Mouse (Mus musculus) liver, postnatal 0 days (tissue): ENCODE results near the gene 0610030E20Rik. TPM values are rescaled to one million over a fixed set of nuclear protein-coding genes. Genes with fewer than 3 reads are reported as not detected.

ENCODE experiments used
- ATAC-seq: fragments of 200-750 bp; cut with Nextera tagmentation; 2 replicates; pipeline ENCODE4 v1.8.0; 2017; ENCODE audit warnings: mild to moderate bottlenecking, moderate library complexity
- DNase-seq: peaks from one replicate; pipeline ENCODE4 v3.0.0-alpha.2; 2016
- H3K27ac ChIP-seq: fragments of 300-500 bp; sonication (generic); 2 replicates; pipeline ENCODE4 v1.5.1; 2014; ENCODE audit warnings: antibody characterized with exemption, moderate library complexity, mild to moderate bottlenecking, low read depth
- H3K27me3 ChIP-seq: fragments of 300-500 bp; sonication (generic); 2 replicates; pipeline ENCODE4 v1.6.1; 2014; ENCODE audit warnings: low read length, control low read depth, mixed read lengths; ENCODE audit not compliant: insufficient read depth
- H3K36me3 ChIP-seq: fragments of 300-500 bp; sonication (generic); replicated peaks from 2 replicates; pipeline ENCODE4 v1.6.1; 2014; ENCODE audit warnings: mild to moderate bottlenecking, control low read depth, low read length, moderate library complexity, mixed read lengths; ENCODE audit not compliant: insufficient read depth
- H3K4me1 ChIP-seq: fragments of 300-500 bp; sonication (generic); 2 replicates; pipeline ENCODE4 v1.6.1; 2014; ENCODE audit warnings: antibody characterized with exemption, mild to moderate bottlenecking, control low read depth; ENCODE audit not compliant: insufficient read depth
- H3K4me2 ChIP-seq: fragments of 300-500 bp; sonication (generic); 2 replicates; pipeline ENCODE4 v1.6.1; 2014; ENCODE audit warnings: low read depth, mild to moderate bottlenecking, low read length, moderate library complexity, mixed read lengths
- H3K4me3 ChIP-seq: fragments of 300-500 bp; sonication (generic); 2 replicates; pipeline ENCODE4 v1.5.1; 2014; ENCODE audit warnings: low read depth, low read length
- H3K9ac ChIP-seq: fragments of 300-500 bp; sonication (generic); replicated peaks from 2 replicates; pipeline ENCODE4 v1.6.1; 2014; ENCODE audit warnings: mild to moderate bottlenecking, moderate library complexity
- H3K9me3 ChIP-seq: fragments of 300-500 bp; sonication (generic); 2 replicates; pipeline ENCODE4 v1.6.1; 2016; ENCODE audit warnings: mild to moderate bottlenecking, control low read depth, low read length, mixed read lengths
- CTCF ChIP-seq: sonication (generic); IDR thresholded peaks from 2 replicates; pipeline ENCODE4 v1.5.1; 2016; ENCODE audit warnings: antibody characterized with exemption, low read depth
- EP300 ChIP-seq: IDR thresholded peaks from 2 replicates; pipeline ENCODE4 v1.6.1; 2016; ENCODE audit warnings: antibody characterized with exemption, low read depth, mild to moderate bottlenecking
- WGBS: fragments of 180-500 bp; shearing (Covaris S2); extraction: QIAGEN DNeasy Blood & Tissue Kit; methylation state at CpG from one replicate; pipeline ENCODE4 v1.1.7; 2014; ENCODE audit not compliant: insufficient replicate concordance; 5-methylcytosine and 5-hydroxymethylcytosine counted together
- polyA plus RNA-seq: library from polyadenylated mRNA; unstranded; fragments of >200 nt; fragmentation: Nextera tagmentation; extraction: Ambion mirVana; gene quantifications from 2 replicates; pipeline ENCODE4 v1.2.1, GENCODE M21; 2015

0610030E20Rik gene
- polyA plus RNA-seq, 1 experiment from 2014 or later: 13.3 TPM

DNA sequence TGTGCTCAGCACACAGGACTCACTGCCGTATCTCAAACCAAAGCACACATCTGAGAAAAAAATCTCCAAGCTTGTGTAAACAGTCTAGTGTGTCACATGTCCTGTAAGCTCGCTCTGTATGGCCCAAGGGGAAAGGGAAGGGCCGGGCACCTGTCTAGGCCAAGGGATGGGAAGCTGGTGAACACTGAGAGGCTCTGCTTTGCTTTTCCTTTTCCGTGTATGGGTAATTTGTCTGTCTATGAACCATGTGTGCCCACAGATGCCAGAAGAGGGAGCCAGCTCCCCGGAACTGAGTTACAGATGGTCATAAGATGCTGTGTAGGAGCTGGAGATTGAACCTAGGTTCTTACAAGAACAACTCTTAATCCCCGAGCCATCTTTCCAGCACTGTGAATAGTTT is 20.8 kb upstream of the 0610030E20Rik start:
- no peaks in the 10 kb centered on the region for H3K27me3 ChIP-seq
- DNase-seq: peak; percentile 55
- H3K4me2 ChIP-seq: no peak overlapping the region
- ATAC-seq: peak; percentile 49
- no peak overlapping the region for H3K4me3 ChIP-seq
- no peaks in the 10 kb centered on the region; the same call in 1 of the 2 replicates for H3K4me1 ChIP-seq
- TF ChIP-seq CTCF: peak; percentile 72
- no peak for TF ChIP-seq EP300
- peaks cover 76% of the 10 kb centered on the region for H3K36me3 ChIP-seq
- no peak overlapping the region for H3K9ac ChIP-seq
- 54% methylated on average over 6 of the region's 6 CpGs for WGBS
- H3K27ac ChIP-seq: no peak overlapping the region
- H3K9me3 ChIP-seq: no peaks in the 10 kb centered on the region

- H3K9ac ChIP-seq: no peak overlapping the region
- H3K4me1 ChIP-seq: no peaks in the 10 kb centered on the region; the same call in 1 of the 2 replicates
- peaks cover 79% of the 10 kb centered on the region for H3K36me3 ChIP-seq
- 81% methylated on average over 5 of the region's 5 CpGs for WGBS
- ATAC-seq (no peak), DNase-seq (no peak)
- no peak overlapping the region for H3K27ac ChIP-seq
- H3K4me2 ChIP-seq: no peak overlapping the region
- H3K9me3 ChIP-seq: no peaks in the 10 kb centered on the region
- H3K27me3 ChIP-seq: no peaks in the 10 kb centered on the region
- TF ChIP-seq EP300: no peak
- no peak for TF ChIP-seq CTCF
- H3K4me3 ChIP-seq: no peak overlapping the region
Measured at GRCm38 (mm10) chr6:72329019-72329418, 18.1 kb upstream of the 0610030E20Rik start.

- ATAC-seq: no peak
- H3K27me3 ChIP-seq: no peaks in the 10 kb centered on the region
- no peak overlapping the region for H3K4me3 ChIP-seq
- no peaks in the 10 kb centered on the region for H3K9me3 ChIP-seq
- TF ChIP-seq EP300 (no peak), CTCF (no peak)
- H3K36me3 ChIP-seq: peaks cover 80% of the 10 kb centered on the region
- H3K4me2 ChIP-seq: no peak overlapping the region
- no peak overlapping the region for H3K9ac ChIP-seq
- DNase-seq: no peak
- H3K4me1 ChIP-seq: no peaks in the 10 kb centered on the region; the same call in 1 of the 2 replicates
- no peak overlapping the region for H3K27ac ChIP-seq
- WGBS: 89% methylated on average over 4 of the region's 4 CpGs
Measured at GRCm38 (mm10) chr6:72330133-72330532, 17.0 kb upstream of the 0610030E20Rik start.

DNA sequence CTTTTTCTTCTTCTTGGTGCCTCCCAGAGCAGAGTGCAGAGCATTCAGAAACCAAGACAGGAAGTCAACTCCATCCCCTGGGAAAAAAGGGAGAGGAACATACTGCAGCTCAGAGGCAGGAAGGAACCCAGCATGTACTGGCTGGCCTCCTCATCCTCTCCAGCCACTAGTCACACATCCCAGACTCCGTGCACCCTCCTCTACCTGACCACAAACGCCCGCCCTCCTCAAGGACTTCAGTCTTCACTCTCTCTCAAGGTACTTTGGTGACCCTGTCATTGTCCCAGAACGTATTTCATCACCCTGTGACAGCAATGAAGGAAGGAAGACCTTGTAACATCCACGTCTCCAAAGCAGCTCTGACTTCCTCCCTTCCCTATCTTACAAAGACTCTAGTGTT is 14.0 kb upstream of the 0610030E20Rik start:
- H3K4me2 ChIP-seq: peak overlapping the region; percentile 6
- no peaks in the 10 kb centered on the region for H3K27me3 ChIP-seq
- no peak overlapping the region for H3K4me3 ChIP-seq
- DNase-seq: no peak
- no peak overlapping the region for H3K9ac ChIP-seq
- ATAC-seq: 0 out of 2 replicates have a peak, but pooled peaks have one; percentile 19
- TF ChIP-seq CTCF: no peak
- TF ChIP-seq EP300: no peak
- H3K4me1 ChIP-seq: no peaks in the 10 kb centered on the region; the same call in 1 of the 2 replicates
- no peaks in the 10 kb centered on the region for H3K9me3 ChIP-seq
- 76% methylated on average over 5 of the region's 5 CpGs for WGBS
- peaks cover 85% of the 10 kb centered on the region for H3K36me3 ChIP-seq
- peak overlapping the region; percentile 39; the same call in 1 of the 2 replicates for H3K27ac ChIP-seq

DNA sequence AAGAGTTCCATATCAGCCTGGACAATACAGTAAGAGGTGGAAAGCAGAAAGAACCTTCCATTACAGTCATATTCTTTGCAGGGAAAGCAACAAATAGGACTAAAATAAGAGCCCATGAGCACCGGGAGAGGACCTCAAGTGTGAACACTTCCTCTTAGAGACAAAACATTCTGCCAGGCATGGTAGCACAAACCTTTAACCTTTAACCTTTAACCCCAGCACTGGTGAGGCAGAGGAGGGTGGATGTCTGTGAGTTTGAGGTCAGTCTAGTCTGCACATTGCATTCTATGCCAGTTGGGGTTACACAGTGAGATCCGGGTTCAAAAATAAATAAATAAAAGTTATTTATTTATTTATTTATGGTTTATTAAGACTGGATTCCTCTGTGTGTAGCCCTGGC is 6.6 kb upstream of the 0610030E20Rik start:
- DNase-seq (no peak), ATAC-seq (no peak)
- Histone ChIP-seq H3K4me1 (peaks cover 21% of the 10 kb centered on the region), H3K36me3 (peaks cover 63% of the 10 kb centered on the region), H3K9ac (no peak overlapping the region), H3K9me3 (no peaks in the 10 kb centered on the region), H3K27me3 (no peaks in the 10 kb centered on the region), H3K4me2 (no peak overlapping the region), H3K4me3 (no peak overlapping the region), H3K27ac (no peak overlapping the region)
- WGBS: 53% methylated on average over 2 of the region's 2 CpGs
- no peak for TF ChIP-seq EP300
- TF ChIP-seq CTCF: no peak

DNA sequence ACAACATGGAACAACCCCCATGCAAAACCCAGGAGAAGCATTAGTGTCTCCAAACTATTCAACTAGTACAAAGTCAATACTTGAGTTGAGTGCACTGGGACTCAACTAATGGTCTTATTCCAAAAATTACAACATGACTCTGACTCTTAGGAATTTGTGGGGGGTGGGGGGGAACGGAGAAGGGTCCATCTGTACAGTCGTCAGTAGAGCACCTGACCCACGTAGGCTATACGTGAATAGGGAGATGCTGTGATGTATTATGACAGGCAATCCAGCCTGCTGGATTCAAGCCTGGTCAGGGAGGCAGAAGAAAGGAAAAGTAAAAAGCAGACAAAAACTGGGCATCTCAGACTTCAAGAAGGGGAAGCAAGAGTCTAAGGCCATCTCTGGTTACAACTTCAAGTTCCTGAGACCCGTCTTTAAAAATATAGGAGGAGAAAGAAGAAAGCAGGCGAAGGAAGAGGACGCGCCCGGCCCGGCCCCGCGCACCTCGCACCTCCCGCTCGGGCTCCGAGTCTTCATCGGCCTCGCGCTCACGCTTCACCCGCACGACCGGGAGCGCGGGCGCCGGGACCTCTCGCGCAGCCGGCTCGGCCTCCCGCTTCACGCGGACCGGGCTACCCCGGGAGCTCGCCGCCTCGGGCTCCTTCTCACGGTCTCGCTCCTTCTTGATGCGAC is 2.6 kb upstream of the 0610030E20Rik start:
- Histone ChIP-seq H3K4me2 (peak overlapping the region; percentile 95), H3K27me3 (no peaks in the 10 kb centered on the region), H3K9ac (peak overlapping the region; percentile 95), H3K4me3 (peak overlapping the region; percentile 89), H3K9me3 (no peaks in the 10 kb centered on the region), H3K36me3 (peaks cover 36% of the 10 kb centered on the region), H3K4me1 (peaks cover 48% of the 10 kb centered on the region), H3K27ac (peak overlapping the region; percentile 88)
- DNase-seq (no peak), ATAC-seq (peak; percentile 59)
- WGBS: under 1% methylated on average over 26 of the region's 42 CpGs
- TF ChIP-seq EP300 (no peak), CTCF (no peak)
